ENCODE assay signal across 8 mouse cellular contexts in the genomic region with DNA sequence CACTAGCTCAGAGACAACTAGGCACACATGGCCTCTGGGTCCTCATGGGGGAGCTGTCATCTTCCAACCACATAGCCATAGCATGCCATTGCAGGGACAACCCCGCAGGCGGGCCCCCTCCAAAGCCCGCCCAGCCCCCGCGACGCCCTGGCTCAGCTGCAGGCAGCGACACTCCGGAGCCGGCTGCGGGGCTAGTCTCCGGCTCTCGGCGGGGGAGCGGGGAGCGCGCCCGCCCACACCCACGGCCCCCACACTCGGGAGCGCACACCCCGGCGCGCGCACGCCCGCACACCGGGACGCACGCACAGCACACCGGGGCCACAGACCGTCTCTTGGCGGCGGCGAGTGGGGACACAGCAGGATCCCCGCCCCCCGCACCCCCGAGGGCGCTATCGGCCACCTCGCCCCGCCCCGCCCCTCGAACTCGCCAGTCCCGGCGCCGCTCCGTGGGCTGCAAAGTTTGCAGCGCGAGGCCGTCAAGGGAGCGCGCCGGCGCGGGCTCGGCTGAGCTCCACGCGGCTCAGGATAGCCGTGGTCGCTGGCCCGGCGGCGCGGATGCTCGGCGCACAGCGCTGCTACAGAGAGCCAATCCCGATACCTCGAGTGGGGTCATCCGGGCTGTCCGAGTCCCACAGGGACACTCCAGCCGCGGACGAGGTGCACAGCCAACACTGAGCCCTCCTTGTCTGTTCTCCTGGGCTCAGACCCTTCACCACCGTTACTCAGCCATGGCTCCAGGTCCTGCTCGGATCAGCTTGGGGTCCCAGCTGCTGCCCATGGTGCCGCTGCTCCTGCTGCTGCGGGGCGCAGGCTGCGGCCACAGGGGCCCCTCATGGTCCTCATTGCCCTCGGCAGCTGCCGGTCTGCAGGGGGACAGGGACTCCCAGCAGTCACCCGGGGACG. TPM values are rescaled to one million over a fixed set of nuclear protein-coding genes. Genes with fewer than 3 reads are reported as not detected.
DNase-seq lines count a peak whose midpoint lies in the region; ATAC-seq and TF ChIP-seq lines count a peak whose summit lies in the region.

A gene (plus strand): TSS at position 420 of the 903 bp plus-strand sequence.

- no peak for TF ChIP-seq POLR2A in limb, embryonic 14.5 days (IDR thresholded peaks at IDR 0.05; ENCODE audit: borderline replicate concordance, extremely low read depth, insufficient read depth, insufficient read length)

- H3K27me3 ChIP-seq in forebrain, postnatal 0 days (ENCODE audit: insufficient read depth, low read length): peaks cover 9% of the 10 kb centered on the region
- peaks cover 16% of the 10 kb centered on the region; the same call in 1 of the 2 replicates for H3K27me3 ChIP-seq in hindbrain, postnatal 0 days (ENCODE audit: insufficient read depth, low read length)
- H3K27me3 ChIP-seq in limb, embryonic 14.5 days (ENCODE audit: control insufficient read depth, insufficient read depth, low read length): peaks cover 9% of the 10 kb centered on the region; the same call in 1 of the 2 replicates

- TF ChIP-seq CTCF in forebrain, postnatal 0 days (IDR thresholded peaks at IDR 0.05; ENCODE audit: low read depth): peak; percentile 36; the same call in 1 of the 2 replicates
- TF ChIP-seq CTCF in hindbrain, postnatal 0 days (IDR thresholded peaks at IDR 0.05; ENCODE audit: low read depth): peak; percentile 37

- no peaks in the 10 kb centered on the region for H3K4me1 ChIP-seq in forebrain, postnatal 0 days (ENCODE audit: insufficient read depth)
- peaks cover 5% of the 10 kb centered on the region; the same call in 1 of the 2 replicates for H3K4me1 ChIP-seq in hindbrain, postnatal 0 days (ENCODE audit: insufficient read depth, low read length)
- peaks cover 56% of the 10 kb centered on the region for H3K4me1 ChIP-seq in limb, embryonic 14.5 days (ENCODE audit: control insufficient read depth, insufficient read depth, low read length)

- WGBS in forebrain, postnatal 0 days: 2% methylated on average over 82 of the region's 85 CpGs
- WGBS in hindbrain, postnatal 0 days: under 1% methylated on average over 73 of the region's 85 CpGs
- 0% methylated on average over 39 of the region's 85 CpGs for WGBS in limb, embryonic 14.5 days

- H3K4me3 ChIP-seq in forebrain, postnatal 0 days (ENCODE audit: low read depth, low read length): peak within 1 kb of the TSS; percentile 55
- H3K4me3 ChIP-seq in hindbrain, postnatal 0 days (ENCODE audit: low read length): peak within 1 kb of the TSS; percentile 58
- H3K4me3 ChIP-seq in limb, embryonic 14.5 days (replicated peaks; ENCODE audit: low read length): peak within 1 kb of the TSS; percentile 51

- peak; percentile 45 for DNase-seq in Muller cell, postnatal 12 days (ENCODE audit: inconsistent ontology term)
- DNase-seq in adrenal gland, postnatal 10 days: peak; percentile 59
- peak; percentile 62 for DNase-seq in forebrain, postnatal 0 days
- peak; percentile 67 for DNase-seq in hindbrain, postnatal 0 days (ENCODE audit: low spot score)
- DNase-seq in limb, embryonic 14.5 days (ENCODE audit: low spot score): peak; percentile 38
- DNase-seq in neural tube, embryonic 10.5 days (ENCODE audit: extremely low spot score, low spot score): peak; percentile 66
- no peak for DNase-seq in natural killer cell, adult 2 months (ENCODE audit: low spot score in 2 of 2)
- DNase-seq in thymus, postnatal 36 days: no peak

- no peaks in the 10 kb centered on the region for H3K9me3 ChIP-seq in forebrain, postnatal 0 days (ENCODE audit: low read length)
- H3K9me3 ChIP-seq in hindbrain, postnatal 0 days (ENCODE audit: low read length): no peaks in the 10 kb centered on the region
- H3K9me3 ChIP-seq in limb, embryonic 14.5 days (ENCODE audit: control insufficient read depth, low read length): no peaks in the 10 kb centered on the region

- H3K9ac ChIP-seq in forebrain, postnatal 0 days: peak within 1 kb of the TSS; percentile 49
- peak within 1 kb of the TSS; percentile 54 for H3K9ac ChIP-seq in hindbrain, postnatal 0 days (replicated peaks; ENCODE audit: low read length)
- H3K9ac ChIP-seq in limb, embryonic 14.5 days (ENCODE audit: low read depth, low read length, severe bottlenecking): peak within 1 kb of the TSS; percentile 74

- H3K4me2 ChIP-seq in forebrain, postnatal 0 days (ENCODE audit: low read depth): peak within 1 kb of the TSS; percentile 89
- H3K4me2 ChIP-seq in hindbrain, postnatal 0 days (ENCODE audit: low read depth, low read length): peak within 1 kb of the TSS; percentile 94
- peak within 1 kb of the TSS; percentile 85 for H3K4me2 ChIP-seq in limb, embryonic 14.5 days (replicated peaks; ENCODE audit: low read depth, low read length, severe bottlenecking)

- no peak within 1 kb of the TSS for H3K27ac ChIP-seq in forebrain, postnatal 0 days (ENCODE audit: low read depth, low read length)
- peak within 1 kb of the TSS; percentile 54; the same call in 1 of the 2 replicates for H3K27ac ChIP-seq in hindbrain, postnatal 0 days
- H3K27ac ChIP-seq in limb, embryonic 14.5 days (replicated peaks; ENCODE audit: low read depth, low read length): peak within 1 kb of the TSS; percentile 59

- no peaks in the 10 kb centered on the region for H3K36me3 ChIP-seq in forebrain, postnatal 0 days (ENCODE audit: insufficient read depth)
- H3K36me3 ChIP-seq in hindbrain, postnatal 0 days (ENCODE audit: insufficient read depth, low read length): no peaks in the 10 kb centered on the region
- H3K36me3 ChIP-seq in limb, embryonic 14.5 days (ENCODE audit: control insufficient read depth, insufficient read depth, low read length): no peaks in the 10 kb centered on the region

- peak; percentile 81 for ATAC-seq in forebrain, postnatal 0 days
- peak; percentile 75 for ATAC-seq in hindbrain, postnatal 0 days
- ATAC-seq in limb, embryonic 14.5 days (ENCODE audit: low FRiP score, low read depth): peak; percentile 76

RNA-seq across cellular contexts. Expression of the gene that starts here (rescaled TPM):
- 10 to 100 TPM in 1 of 2 experiments, 1 to 10 TPM in 1; 8.9 to 10.1 TPM for total RNA-seq in adrenal gland, postnatal 10 days (2021)
- 6.8 and 8.8 TPM in 2 replicates for total RNA-seq in forebrain, postnatal 0 days (2014; rRNA removed)
- 9.6 and 10.6 TPM in 2 replicates for polyA plus RNA-seq in forebrain, postnatal 0 days (2015; fragmentation: Nextera tagmentation; extraction: Ambion mirVana)
- total RNA-seq in hindbrain, postnatal 0 days (2014; rRNA removed): 31.0 and 32.9 TPM in 2 replicates
- 27.3 and 30.3 TPM in 2 replicates for polyA plus RNA-seq in hindbrain, postnatal 0 days (2015; fragmentation: Nextera tagmentation; extraction: Ambion mirVana)
- 52.9 and 77.9 TPM in 2 replicates for polyA plus RNA-seq in limb, embryonic 14.5 days (2012; rRNA removed)
- polyA plus RNA-seq in limb, embryonic 14.5 days (2014; fragmentation: Nextera tagmentation; extraction: Ambion mirVana): 38.8 and 49.0 TPM in 2 replicates

Comparison
In these comparisons a context has a peak if more than half of its experiments do, and no peak if none do; other contexts are left out.
1. DNase-seq: peak in Muller cell, postnatal 12 days (single experiment), adrenal gland, postnatal 10 days (single experiment), forebrain, postnatal 0 days (single experiment), hindbrain, postnatal 0 days (single experiment), limb, embryonic 14.5 days (single experiment) and neural tube, embryonic 10.5 days (single experiment); none in natural killer cell, adult 2 months (0 of 2) and thymus, postnatal 36 days (0 of 2).
2. Peak in every context shown above with its lines, with median percentiles within 50 percentile points of each other: ATAC-seq, H3K4me2 ChIP-seq, H3K4me3 ChIP-seq and H3K9ac ChIP-seq.